Mouse (Mus musculus): Measurements from ENCODE around the gene Dusp1. TPM values are rescaled to one million over a fixed set of nuclear protein-coding genes. Genes with fewer than 3 reads are reported as not detected.

Dusp1 gene
- total and polyA plus RNA-seq, 3 experiments: 5.0 to 41.8 (median 6.3) TPM

- TF ChIP-seq GATA2 (IDR thresholded peaks at IDR 0.05; ENCODE audit: borderline replicate concordance, low read depth, low read length): no peak
- no peak for TF ChIP-seq TAL1 (conservative IDR thresholded peaks at IDR 0.05; ENCODE audit: low read depth, low read length)
- no peak for TF ChIP-seq POLR2AphosphoS5 (IDR thresholded peaks at IDR 0.05; ENCODE audit: insufficient replicate concordance, low read depth, low read length)
- no peak for TF ChIP-seq GATA1 (IDR thresholded peaks at IDR 0.05; ENCODE audit: borderline replicate concordance, low read length)
- TF ChIP-seq CTCF (IDR thresholded peaks at IDR 0.05; ENCODE audit: low read depth, low read length): no peak
- H3K9me3 ChIP-seq (replicated peaks): no peaks in the 10 kb centered on the region; the same call in 1 of the 2 replicates
- H3K27me3 ChIP-seq (ENCODE audit: insufficient read depth, low read length): no peaks in the 10 kb centered on the region
- DNase-seq (ENCODE audit: low spot score) (no peak), ATAC-seq (ENCODE audit: extremely low read depth, insufficient number of reproducible peaks, low FRiP score, poor library complexity, severe bottlenecking) (no peak)
- H3K36me3 ChIP-seq (replicated peaks): peaks cover 76% of the 10 kb centered on the region
- H3K4me1 ChIP-seq (ENCODE audit: insufficient read depth, low read depth, low read length): peaks cover 3% of the 10 kb centered on the region; the same call in 1 of the 2 replicates
- H3K4me3 ChIP-seq (ENCODE audit: low read depth, low read length): no peak overlapping the region
Measured at GRCm38 (mm10) chr17:26583056-26583455, 21.1 kb upstream of the Dusp1 start.

GRCm38 (mm10) chr17:26582297-26582696, 20.4 kb upstream of the Dusp1 start:
- TF ChIP-seq GATA2 (IDR thresholded peaks at IDR 0.05; ENCODE audit: borderline replicate concordance, low read depth, low read length) (no peak), GATA1 (IDR thresholded peaks at IDR 0.05; ENCODE audit: borderline replicate concordance, low read length) (no peak), CTCF (IDR thresholded peaks at IDR 0.05; ENCODE audit: low read depth, low read length) (no peak), TAL1 (conservative IDR thresholded peaks at IDR 0.05; ENCODE audit: low read depth, low read length) (no peak), POLR2AphosphoS5 (IDR thresholded peaks at IDR 0.05; ENCODE audit: insufficient replicate concordance, low read depth, low read length) (no peak)
- Histone ChIP-seq H3K9me3 (replicated peaks) (no peaks in the 10 kb centered on the region; the same call in 1 of the 2 replicates), H3K27me3 (ENCODE audit: insufficient read depth, low read length) (no peaks in the 10 kb centered on the region), H3K36me3 (replicated peaks) (peaks cover 75% of the 10 kb centered on the region), H3K4me1 (ENCODE audit: insufficient read depth, low read depth, low read length) (peaks cover 3% of the 10 kb centered on the region; the same call in 1 of the 2 replicates), H3K4me3 (ENCODE audit: low read depth, low read length) (no peak overlapping the region)
- DNase-seq (ENCODE audit: low spot score) (no peak), ATAC-seq (ENCODE audit: extremely low read depth, insufficient number of reproducible peaks, low FRiP score, poor library complexity, severe bottlenecking) (no peak)

- TF ChIP-seq GATA2 (IDR thresholded peaks at IDR 0.05; ENCODE audit: borderline replicate concordance, low read depth, low read length): no peak
- no peak for TF ChIP-seq GATA1 (IDR thresholded peaks at IDR 0.05; ENCODE audit: borderline replicate concordance, low read length)
- TF ChIP-seq CTCF (IDR thresholded peaks at IDR 0.05; ENCODE audit: low read depth, low read length): no peak
- TF ChIP-seq POLR2AphosphoS5 (IDR thresholded peaks at IDR 0.05; ENCODE audit: insufficient replicate concordance, low read depth, low read length): no peak
- TF ChIP-seq TAL1 (conservative IDR thresholded peaks at IDR 0.05; ENCODE audit: low read depth, low read length): no peak
- Histone ChIP-seq H3K4me1 (ENCODE audit: insufficient read depth, low read depth, low read length) (peaks cover 14% of the 10 kb centered on the region), H3K27me3 (ENCODE audit: insufficient read depth, low read length) (no peaks in the 10 kb centered on the region), H3K4me3 (ENCODE audit: low read depth, low read length) (no peak overlapping the region), H3K36me3 (replicated peaks) (peaks cover 89% of the 10 kb centered on the region), H3K9me3 (replicated peaks) (no peaks in the 10 kb centered on the region; the same call in 1 of the 2 replicates)
- no peak for DNase-seq (ENCODE audit: low spot score)
- no peak for ATAC-seq (ENCODE audit: extremely low read depth, insufficient number of reproducible peaks, low FRiP score, poor library complexity, severe bottlenecking)
Measured at GRCm38 (mm10) chr17:26580873-26581401, 19.0 kb upstream of the Dusp1 start.

- Histone ChIP-seq H3K4me1 (ENCODE audit: insufficient read depth, low read depth, low read length) (peaks cover 26% of the 10 kb centered on the region), H3K4me3 (ENCODE audit: low read depth, low read length) (no peak overlapping the region), H3K9me3 (replicated peaks) (no peaks in the 10 kb centered on the region; the same call in 1 of the 2 replicates), H3K36me3 (replicated peaks) (peaks cover 89% of the 10 kb centered on the region), H3K27me3 (ENCODE audit: insufficient read depth, low read length) (no peaks in the 10 kb centered on the region)
- TF ChIP-seq POLR2AphosphoS5 (IDR thresholded peaks at IDR 0.05; ENCODE audit: insufficient replicate concordance, low read depth, low read length) (no peak), GATA1 (IDR thresholded peaks at IDR 0.05; ENCODE audit: borderline replicate concordance, low read length) (no peak), TAL1 (conservative IDR thresholded peaks at IDR 0.05; ENCODE audit: low read depth, low read length) (no peak), GATA2 (IDR thresholded peaks at IDR 0.05; ENCODE audit: borderline replicate concordance, low read depth, low read length) (no peak), CTCF (IDR thresholded peaks at IDR 0.05; ENCODE audit: low read depth, low read length) (no peak)
- ATAC-seq (ENCODE audit: extremely low read depth, insufficient number of reproducible peaks, low FRiP score, poor library complexity, severe bottlenecking): no peak
- DNase-seq (ENCODE audit: low spot score): no peak
Measured at GRCm38 (mm10) chr17:26579396-26579795, 17.5 kb upstream of the Dusp1 start.

- H3K36me3 ChIP-seq (replicated peaks): peaks cover 88% of the 10 kb centered on the region
- TF ChIP-seq CTCF (IDR thresholded peaks at IDR 0.05; ENCODE audit: low read depth, low read length) (no peak), GATA2 (IDR thresholded peaks at IDR 0.05; ENCODE audit: borderline replicate concordance, low read depth, low read length) (no peak), GATA1 (IDR thresholded peaks at IDR 0.05; ENCODE audit: borderline replicate concordance, low read length) (no peak), TAL1 (conservative IDR thresholded peaks at IDR 0.05; ENCODE audit: low read depth, low read length) (no peak), POLR2AphosphoS5 (IDR thresholded peaks at IDR 0.05; ENCODE audit: insufficient replicate concordance, low read depth, low read length) (no peak)
- H3K9me3 ChIP-seq (replicated peaks): no peaks in the 10 kb centered on the region; the same call in 1 of the 2 replicates
- no peak overlapping the region for H3K4me3 ChIP-seq (ENCODE audit: low read depth, low read length)
- peaks cover 31% of the 10 kb centered on the region for H3K4me1 ChIP-seq (ENCODE audit: insufficient read depth, low read depth, low read length)
- H3K27me3 ChIP-seq (ENCODE audit: insufficient read depth, low read length): no peaks in the 10 kb centered on the region
- DNase-seq (ENCODE audit: low spot score): no peak
- no peak for ATAC-seq (ENCODE audit: extremely low read depth, insufficient number of reproducible peaks, low FRiP score, poor library complexity, severe bottlenecking)
Measured at GRCm38 (mm10) chr17:26578771-26579170, 16.8 kb upstream of the Dusp1 start.

GRCm38 (mm10) chr17:26578162-26578561, 16.2 kb upstream of the Dusp1 start:
- no peak for DNase-seq (ENCODE audit: low spot score)
- Histone ChIP-seq H3K4me1 (ENCODE audit: insufficient read depth, low read depth, low read length) (peaks cover 31% of the 10 kb centered on the region), H3K4me3 (ENCODE audit: low read depth, low read length) (no peak overlapping the region), H3K9me3 (replicated peaks) (no peaks in the 10 kb centered on the region; the same call in 1 of the 2 replicates), H3K36me3 (replicated peaks) (peaks cover 86% of the 10 kb centered on the region), H3K27me3 (ENCODE audit: insufficient read depth, low read length) (no peaks in the 10 kb centered on the region)
- ATAC-seq (ENCODE audit: extremely low read depth, insufficient number of reproducible peaks, low FRiP score, poor library complexity, severe bottlenecking): no peak
- no peak for TF ChIP-seq GATA1 (IDR thresholded peaks at IDR 0.05; ENCODE audit: borderline replicate concordance, low read length)
- TF ChIP-seq POLR2AphosphoS5 (IDR thresholded peaks at IDR 0.05; ENCODE audit: insufficient replicate concordance, low read depth, low read length): no peak
- TF ChIP-seq CTCF (IDR thresholded peaks at IDR 0.05; ENCODE audit: low read depth, low read length): no peak
- TF ChIP-seq TAL1 (conservative IDR thresholded peaks at IDR 0.05; ENCODE audit: low read depth, low read length): no peak
- no peak for TF ChIP-seq GATA2 (IDR thresholded peaks at IDR 0.05; ENCODE audit: borderline replicate concordance, low read depth, low read length)
